8 mouse cellular contexts compared by ENCODE assay signal in the genomic region with DNA sequence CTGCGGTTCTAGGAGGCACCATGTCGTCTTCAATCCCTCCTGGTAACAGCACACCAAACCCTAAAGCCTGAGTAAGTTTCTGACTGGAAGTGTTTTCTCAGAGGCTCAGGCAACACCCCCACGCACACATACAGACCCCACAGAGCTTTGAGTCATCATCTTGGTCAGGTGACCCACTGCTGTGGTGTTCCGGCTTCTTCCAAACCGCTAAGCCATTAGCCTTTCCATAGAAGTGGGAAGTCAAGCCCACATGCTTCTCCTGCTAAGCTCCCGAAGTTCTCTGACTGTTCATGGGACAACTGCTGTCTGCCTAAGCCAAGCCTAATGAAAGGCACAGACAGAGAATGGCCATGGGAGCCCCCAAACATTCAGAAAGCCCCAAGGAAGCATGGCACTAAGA. TPM values are rescaled to one million over a fixed set of nuclear protein-coding genes. Genes with fewer than 3 reads are reported as not detected.
DNase-seq lines count a peak whose midpoint lies in the region; ATAC-seq lines count a peak whose summit lies in the region.

No protein-coding gene starts in this region.

- H3K4me3 ChIP-seq in liver, embryonic 11.5 days (ENCODE audit: low read depth, low read length), result no peak overlapping the region
- H3K4me3 ChIP-seq in forebrain, embryonic 11.5 days (ENCODE audit: low read depth, low read length), result no peak overlapping the region
- H3K4me3 ChIP-seq in hindbrain, embryonic 15.5 days, result peak overlapping the region; percentile 62
- peak overlapping the region; percentile 54 for H3K4me3 ChIP-seq in midbrain, embryonic 15.5 days

- H3K4me2 ChIP-seq in liver, embryonic 11.5 days, result peak overlapping the region; percentile 99
- H3K4me2 ChIP-seq in forebrain, embryonic 11.5 days (ENCODE audit: low read depth, low read length, severe bottlenecking), result peak overlapping the region; percentile 92; the same call in 1 of the 2 replicates
- peak overlapping the region; percentile 99 for H3K4me2 ChIP-seq in hindbrain, embryonic 15.5 days
- H3K4me2 ChIP-seq in midbrain, embryonic 15.5 days, result peak overlapping the region; percentile 89

- ATAC-seq in liver, embryonic 11.5 days (replicated peaks; ENCODE audit: low FRiP score), result no peak
- no peak for ATAC-seq in forebrain, embryonic 11.5 days (replicated peaks; ENCODE audit: low FRiP score)
- no peak for ATAC-seq in hindbrain, embryonic 15.5 days (ENCODE audit: low FRiP score, low read depth)
- no peak for ATAC-seq in midbrain, embryonic 15.5 days (replicated peaks)

- no peaks in the 10 kb centered on the region for H3K36me3 ChIP-seq in liver, embryonic 11.5 days (ENCODE audit: control insufficient read depth, insufficient read depth, low read length)
- H3K36me3 ChIP-seq in forebrain, embryonic 11.5 days (ENCODE audit: control insufficient read depth, insufficient read depth, low read length), result no peaks in the 10 kb centered on the region
- no peaks in the 10 kb centered on the region for H3K36me3 ChIP-seq in hindbrain, embryonic 15.5 days
- no peaks in the 10 kb centered on the region for H3K36me3 ChIP-seq in midbrain, embryonic 15.5 days (replicated peaks)

- no peak overlapping the region for H3K9ac ChIP-seq in liver, embryonic 11.5 days (ENCODE audit: low read depth, low read length)
- no peak overlapping the region for H3K9ac ChIP-seq in forebrain, embryonic 11.5 days (ENCODE audit: low read length)
- peak overlapping the region; percentile 14; the same call in 1 of the 2 replicates for H3K9ac ChIP-seq in hindbrain, embryonic 15.5 days
- H3K9ac ChIP-seq in midbrain, embryonic 15.5 days, result no peak overlapping the region

- no peaks in the 10 kb centered on the region for H3K27me3 ChIP-seq in liver, embryonic 11.5 days (replicated peaks; ENCODE audit: control insufficient read depth, insufficient read depth, low read length)
- no peaks in the 10 kb centered on the region for H3K27me3 ChIP-seq in forebrain, embryonic 11.5 days (ENCODE audit: control insufficient read depth, insufficient read depth, low read length)
- H3K27me3 ChIP-seq in hindbrain, embryonic 15.5 days, result no peaks in the 10 kb centered on the region
- no peaks in the 10 kb centered on the region for H3K27me3 ChIP-seq in midbrain, embryonic 15.5 days (replicated peaks)

- H3K9me3 ChIP-seq in liver, embryonic 11.5 days (ENCODE audit: control insufficient read depth, low read length), result no peaks in the 10 kb centered on the region
- no peaks in the 10 kb centered on the region for H3K9me3 ChIP-seq in forebrain, embryonic 11.5 days (ENCODE audit: control insufficient read depth, low read length)
- no peaks in the 10 kb centered on the region for H3K9me3 ChIP-seq in hindbrain, embryonic 15.5 days
- H3K9me3 ChIP-seq in midbrain, embryonic 15.5 days, result no peaks in the 10 kb centered on the region

- WGBS in liver, embryonic 11.5 days, result 77% methylated on average over 6 of the region's 6 CpGs
- WGBS in forebrain, embryonic 11.5 days, result 80% methylated on average over 6 of the region's 6 CpGs
- 64% methylated on average over 6 of the region's 6 CpGs for WGBS in hindbrain, embryonic 15.5 days
- 83% methylated on average over 6 of the region's 6 CpGs for WGBS in midbrain, embryonic 15.5 days

- no peak overlapping the region for H3K27ac ChIP-seq in liver, embryonic 11.5 days (ENCODE audit: low read depth, low read length)
- H3K27ac ChIP-seq in forebrain, embryonic 11.5 days (ENCODE audit: low read depth, low read length), result no peak overlapping the region
- peak overlapping the region; percentile 81 for H3K27ac ChIP-seq in hindbrain, embryonic 15.5 days (replicated peaks)
- 0 out of 2 replicates have a peak overlapping the region, but pooled peaks have one; percentile 27 for H3K27ac ChIP-seq in midbrain, embryonic 15.5 days

- H3K4me1 ChIP-seq in liver, embryonic 11.5 days (replicated peaks; ENCODE audit: control insufficient read depth, insufficient read depth, low read length), result peaks cover 24% of the 10 kb centered on the region
- peaks cover 32% of the 10 kb centered on the region for H3K4me1 ChIP-seq in forebrain, embryonic 11.5 days (replicated peaks; ENCODE audit: control insufficient read depth, insufficient read depth, low read length)
- peaks cover 75% of the 10 kb centered on the region for H3K4me1 ChIP-seq in hindbrain, embryonic 15.5 days (replicated peaks)
- peaks cover 72% of the 10 kb centered on the region for H3K4me1 ChIP-seq in midbrain, embryonic 15.5 days

- no peak for DNase-seq in liver, embryonic 11.5 days (ENCODE audit: low spot score)
- DNase-seq in liver, result no peak
- DNase-seq in forebrain, embryonic 11.5 days (ENCODE audit: low spot score), result no peak
- no peak for DNase-seq in frontal cortex, postnatal 36 days (ENCODE audit: low spot score in 2 of 2)
- no peak for DNase-seq in gastrocnemius, postnatal 25 days
- no peak for DNase-seq in urinary bladder, postnatal 14 days (ENCODE audit: low spot score)

RNA-seq across cellular contexts. Expression of a gene that starts 1.4 kb away (rescaled TPM):
- polyA plus RNA-seq in liver, embryonic 11.5 days (2014; fragmentation: Nextera tagmentation; extraction: Ambion mirVana), result 2.6 and 3.4 TPM in 2 replicates
- polyA plus RNA-seq in forebrain, embryonic 11.5 days (2014; fragmentation: Nextera tagmentation; extraction: Ambion mirVana), result 9.8 and 9.9 TPM in 2 replicates
- polyA plus RNA-seq in hindbrain, embryonic 15.5 days (2015; fragmentation: Nextera tagmentation; extraction: Ambion mirVana), result 11.2 and 12.3 TPM in 2 replicates
- polyA plus RNA-seq in midbrain, embryonic 15.5 days (2015; fragmentation: Nextera tagmentation; extraction: Ambion mirVana), result 10.0 and 11.0 TPM in 2 replicates
- total RNA-seq in gastrocnemius, postnatal 25 days (2021), result 1 to 10 TPM; 2.1 to 3.2 TPM

RNA-seq across cellular contexts. Expression of a gene that starts 52.4 kb away (rescaled TPM):
- 15.1 and 15.5 TPM in 2 replicates for polyA plus RNA-seq in liver, embryonic 11.5 days (2014; fragmentation: Nextera tagmentation; extraction: Ambion mirVana)
- 10.9 and 12.3 TPM in 2 replicates for polyA plus RNA-seq in forebrain, embryonic 11.5 days (2014; fragmentation: Nextera tagmentation; extraction: Ambion mirVana)
- 13.1 and 13.6 TPM in 2 replicates for polyA plus RNA-seq in hindbrain, embryonic 15.5 days (2015; fragmentation: Nextera tagmentation; extraction: Ambion mirVana)
- polyA plus RNA-seq in midbrain, embryonic 15.5 days (2015; fragmentation: Nextera tagmentation; extraction: Ambion mirVana), result 12.8 and 13.9 TPM in 2 replicates
- total RNA-seq in gastrocnemius, postnatal 25 days (2021), result 1 to 10 TPM; 2.8 to 4.3 TPM

RNA-seq across cellular contexts. Expression of a gene that starts 53.6 kb away (rescaled TPM):
- 3.0 and 3.3 TPM in 2 replicates for polyA plus RNA-seq in liver, embryonic 11.5 days (2014; fragmentation: Nextera tagmentation; extraction: Ambion mirVana)
- 8.6 and 9.0 TPM in 2 replicates for polyA plus RNA-seq in forebrain, embryonic 11.5 days (2014; fragmentation: Nextera tagmentation; extraction: Ambion mirVana)
- polyA plus RNA-seq in hindbrain, embryonic 15.5 days (2015; fragmentation: Nextera tagmentation; extraction: Ambion mirVana), result 10.4 TPM in 2 replicates
- polyA plus RNA-seq in midbrain, embryonic 15.5 days (2015; fragmentation: Nextera tagmentation; extraction: Ambion mirVana), result 11.0 and 11.3 TPM in 2 replicates
- 1 to 10 TPM; 2.6 to 2.7 TPM for total RNA-seq in gastrocnemius, postnatal 25 days (2021)

Comparison
In these comparisons a context has a peak if more than half of its experiments do, and no peak if none do; other contexts are left out.
1. H3K27ac ChIP-seq: peak in hindbrain, embryonic 15.5 days (single experiment) and midbrain, embryonic 15.5 days (single experiment); none in liver, embryonic 11.5 days (single experiment) and forebrain, embryonic 11.5 days (single experiment).
2. H3K4me3 ChIP-seq: peak in hindbrain, embryonic 15.5 days (single experiment) and midbrain, embryonic 15.5 days (single experiment); none in liver, embryonic 11.5 days (single experiment) and forebrain, embryonic 11.5 days (single experiment).
3. Peak in every context shown above with its lines, with median percentiles within 50 percentile points of each other: H3K4me2 ChIP-seq.